Mouse (Mus musculus) right cerebral cortex, postnatal 4 days (tissue): ENCODE data around the gene Znfx1.
"Not testable (repeated sequence)": the region's sequence is repeated elsewhere in the genome, so short reads cannot be mapped to it uniquely, and the experiment has no call there.

Experiments
- DNase-seq: peaks from one replicate; pipeline ENCODE4 v3.0.0-alpha.2; 2022

Gene Znfx1

GRCm38 (mm10) chr2:167048698-167049358 lies 14.0 kb downstream of the Znfx1 start:
- DNase-seq, result no peak

- no peak for DNase-seq
Observed at GRCm38 (mm10) chr2:167048223-167048622, 14.6 kb downstream of the Znfx1 start.

GRCm38 (mm10) chr2:167043400-167044121 lies 19.3 kb downstream of the Znfx1 start:
- no peak for DNase-seq

- DNase-seq, result no peak
Observed at GRCm38 (mm10) chr2:167039386-167039785, 23.4 kb downstream of the Znfx1 start.

GRCm38 (mm10) chr2:167038716-167039115 lies 24.1 kb downstream of the Znfx1 start:
- no peak for DNase-seq

GRCm38 (mm10) chr2:167038297-167038696 lies 24.5 kb downstream of the Znfx1 start:
- DNase-seq, result no peak

GRCm38 (mm10) chr2:167037710-167038109 lies 25.1 kb downstream of the Znfx1 start:
- no peak for DNase-seq

- DNase-seq, result no peak
Observed at GRCm38 (mm10) chr2:167030507-167030906, 32.3 kb downstream of the Znfx1 start.

- DNase-seq, result no peak
Observed at GRCm38 (mm10) chr2:167028553-167028952, 34.3 kb downstream of the Znfx1 start.

GRCm38 (mm10) chr2:167019396-167019795 lies 43.4 kb downstream of the Znfx1 start:
- DNase-seq, result no peak

GRCm38 (mm10) chr2:167015382-167015718 lies 47.5 kb downstream of the Znfx1 start:
- DNase-seq, result no peak

- peak; percentile 92 for DNase-seq
Observed at GRCm38 (mm10) chr2:167014702-167015381, 48.0 kb downstream of the Znfx1 start, which contains the start of gene Ddx27. Ddx27 (plus strand) TSS chr2:167015193.

- no peak for DNase-seq
Observed at GRCm38 (mm10) chr2:167010546-167010945, 52.3 kb downstream of the Znfx1 start.

GRCm38 (mm10) chr2:167009483-167009882 lies 53.3 kb downstream of the Znfx1 start:
- DNase-seq, result no peak

- not testable (repeated sequence) for DNase-seq
Observed at GRCm38 (mm10) chr2:167007565-167007964, 55.2 kb downstream of the Znfx1 start.

GRCm38 (mm10) chr2:167007001-167007491 lies 55.8 kb downstream of the Znfx1 start:
- DNase-seq, result peak; percentile 16

- DNase-seq, result no peak
Observed at GRCm38 (mm10) chr2:167006355-167006754, 56.5 kb downstream of the Znfx1 start.

- peak; percentile 39 for DNase-seq
Observed at GRCm38 (mm10) chr2:167004099-167004854, 58.5 kb downstream of the Znfx1 start.

- DNase-seq, result no peak
Observed at GRCm38 (mm10) chr2:167001486-167001885, 61.3 kb downstream of the Znfx1 start.

GRCm38 (mm10) chr2:166996533-166996894 lies 66.3 kb downstream of the Znfx1 start:
- no peak for DNase-seq

GRCm38 (mm10) chr2:166995796-166996532 lies 66.9 kb downstream of the Znfx1 start, which contains the start of gene Stau1:
Stau1 (minus strand) TSS chr2:166996299.
- DNase-seq, result peak; percentile 96
